Mouse (Mus musculus) intestine, embryonic 14.5 days (tissue): ENCODE data around the gene Usp22. TPM values are rescaled to one million over a fixed set of nuclear protein-coding genes. Genes with fewer than 3 reads are reported as not detected.

Experiments used
- ATAC-seq: fragments of 200-750 bp; cut with Nextera tagmentation; replicated peaks from 2 replicates; pipeline ENCODE4 v1.8.0; 2017; ENCODE audit warnings: low read depth, moderate number of reproducible peaks, moderate TSS enrichment, moderate library complexity; ENCODE audit not compliant: low FRiP score, low TSS enrichment
- DNase-seq: peaks from one replicate; pipeline ENCODE4 v3.0.0-alpha.2; 2018; ENCODE audit warnings: low spot score
- H3K27ac ChIP-seq: fragments of 300-500 bp; sonication (generic); 2 replicates; pipeline ENCODE4 v1.5.1; 2014; ENCODE audit warnings: low read depth, mild to moderate bottlenecking, control low read depth
- H3K27me3 ChIP-seq: fragments of 300-500 bp; sonication (generic); replicated peaks from 2 replicates; pipeline ENCODE4 v1.6.1; 2014; ENCODE audit warnings: low read length, control low read depth; ENCODE audit not compliant: control insufficient read depth, insufficient read depth
- H3K36me3 ChIP-seq: fragments of 300-500 bp; sonication (generic); 2 replicates; pipeline ENCODE4 v1.6.1; 2014; ENCODE audit warnings: low read length, control low read depth; ENCODE audit not compliant: control insufficient read depth, insufficient read depth
- H3K4me1 ChIP-seq: fragments of 300-500 bp; sonication (generic); replicated peaks from 2 replicates; pipeline ENCODE4 v1.6.1; 2014; ENCODE audit warnings: low read length, control low read depth, mixed read lengths; ENCODE audit not compliant: control insufficient read depth, insufficient read depth
- H3K4me2 ChIP-seq: fragments of 300-500 bp; sonication (generic); 2 replicates; pipeline ENCODE4 v1.6.1; 2014; ENCODE audit warnings: low read length
- H3K4me3 ChIP-seq: fragments of 300-500 bp; sonication (generic); 2 replicates; pipeline ENCODE4 v1.5.1; 2014; ENCODE audit warnings: low read depth, low read length, control low read depth, mixed read lengths
- H3K9ac ChIP-seq: fragments of 300-500 bp; sonication (generic); 2 replicates; pipeline ENCODE4 v1.6.1; 2014; ENCODE audit warnings: mild to moderate bottlenecking, low read length
- H3K9me3 ChIP-seq: fragments of 300-500 bp; sonication (generic); 2 replicates; pipeline ENCODE4 v1.6.1; 2016; ENCODE audit warnings: low read length, control low read depth; ENCODE audit not compliant: control insufficient read depth
- WGBS: fragments of 180-500 bp; shearing (Covaris S2); extraction: QIAGEN DNeasy Blood & Tissue Kit; methylation state at CpG from one replicate; pipeline ENCODE4 v1.1.7; 2014; 5-methylcytosine and 5-hydroxymethylcytosine counted together
- polyA plus RNA-seq: library from polyadenylated mRNA; unstranded; fragments of >200 nt; fragmentation: Nextera tagmentation; extraction: Ambion mirVana; gene quantifications from 2 replicates; pipeline ENCODE4 v1.2.1, GENCODE M21; 2014

Gene Usp22
- polyA plus RNA-seq, 1 experiment from 2014 or later: 163 TPM

DNA sequence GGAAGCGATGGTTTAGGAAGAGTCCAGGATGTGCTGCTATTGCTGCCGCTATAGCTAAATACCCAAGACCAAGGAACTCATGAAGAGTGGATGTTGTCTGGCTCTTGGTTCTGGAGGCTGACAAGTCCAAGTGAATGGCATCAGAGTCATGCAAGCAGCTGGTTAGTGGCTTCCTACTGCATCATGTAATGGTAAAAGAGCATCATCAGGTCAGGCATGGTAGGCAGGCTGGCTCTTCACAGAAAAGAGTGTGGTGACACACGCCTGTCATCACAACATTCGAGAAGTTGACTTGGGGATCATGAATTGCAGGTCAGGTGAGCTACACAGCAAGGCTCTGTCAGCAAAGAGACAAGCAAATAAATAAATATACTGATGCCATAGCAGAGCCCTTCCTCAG is 63.4 kb downstream of the Usp22 start:
- no peaks in the 10 kb centered on the region for H3K9me3 ChIP-seq
- no peaks in the 10 kb centered on the region for H3K4me1 ChIP-seq
- no peaks in the 10 kb centered on the region for H3K36me3 ChIP-seq
- WGBS: 88% methylated on average over 4 of the region's 4 CpGs
- ATAC-seq (no peak), DNase-seq (no peak)
- H3K4me3 ChIP-seq: no peak overlapping the region
- H3K4me2 ChIP-seq: no peak overlapping the region
- no peak overlapping the region for H3K9ac ChIP-seq
- H3K27ac ChIP-seq: no peak overlapping the region
- H3K27me3 ChIP-seq: no peaks in the 10 kb centered on the region

DNA sequence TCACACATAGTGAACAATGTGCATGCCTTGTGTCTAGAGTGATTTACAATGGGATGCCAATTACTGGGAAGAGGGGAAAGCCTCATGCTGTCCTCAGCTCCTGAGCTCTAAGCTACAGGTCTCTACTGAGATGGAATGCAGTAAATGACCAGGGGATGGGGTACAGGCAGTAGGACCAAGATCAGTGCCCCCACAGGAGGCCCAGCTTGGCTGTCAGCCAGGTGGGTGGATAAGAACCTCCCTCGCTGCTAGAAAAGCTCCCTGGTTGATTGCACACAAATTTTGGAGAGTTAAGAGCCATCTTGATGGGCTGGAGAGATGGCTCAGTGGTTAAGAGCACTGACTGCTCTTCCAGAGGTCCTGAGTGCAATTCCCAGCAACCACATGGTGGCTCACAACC is 63.9 kb downstream of the Usp22 start:
- Histone ChIP-seq H3K36me3 (no peaks in the 10 kb centered on the region), H3K9me3 (no peaks in the 10 kb centered on the region), H3K27ac (no peak overlapping the region), H3K4me1 (no peaks in the 10 kb centered on the region), H3K9ac (no peak overlapping the region), H3K4me2 (no peak overlapping the region), H3K4me3 (no peak overlapping the region), H3K27me3 (no peaks in the 10 kb centered on the region)
- no peak for DNase-seq
- WGBS: 39% methylated on average over 1 of the region's 1 CpGs
- no peak for ATAC-seq

DNA sequence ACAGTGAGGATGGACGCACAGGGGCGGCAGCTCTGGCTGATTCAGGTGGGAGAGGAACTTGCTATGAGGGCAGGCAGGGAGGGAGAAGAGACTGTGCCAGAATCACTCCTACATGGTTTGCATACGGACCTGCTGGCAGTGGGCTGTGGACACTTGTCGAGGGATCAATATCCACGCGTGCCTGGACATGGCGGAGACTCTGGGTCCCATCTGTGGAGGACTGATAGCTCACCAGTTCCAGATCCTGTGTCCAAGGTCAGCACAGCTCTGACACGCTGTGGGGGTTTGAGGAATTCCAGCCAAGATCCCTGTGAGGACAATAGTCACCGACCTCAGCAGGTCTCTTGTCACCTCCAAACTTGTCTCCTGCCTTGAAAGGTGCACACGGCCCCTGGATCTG is 64.7 kb downstream of the Usp22 start:
- no peak for ATAC-seq
- 76% methylated on average over 10 of the region's 10 CpGs for WGBS
- Histone ChIP-seq H3K36me3 (no peaks in the 10 kb centered on the region), H3K4me1 (no peaks in the 10 kb centered on the region), H3K4me2 (no peak overlapping the region), H3K9me3 (no peaks in the 10 kb centered on the region), H3K27me3 (no peaks in the 10 kb centered on the region), H3K27ac (no peak overlapping the region), H3K4me3 (no peak overlapping the region), H3K9ac (no peak overlapping the region)
- DNase-seq: no peak

DNA sequence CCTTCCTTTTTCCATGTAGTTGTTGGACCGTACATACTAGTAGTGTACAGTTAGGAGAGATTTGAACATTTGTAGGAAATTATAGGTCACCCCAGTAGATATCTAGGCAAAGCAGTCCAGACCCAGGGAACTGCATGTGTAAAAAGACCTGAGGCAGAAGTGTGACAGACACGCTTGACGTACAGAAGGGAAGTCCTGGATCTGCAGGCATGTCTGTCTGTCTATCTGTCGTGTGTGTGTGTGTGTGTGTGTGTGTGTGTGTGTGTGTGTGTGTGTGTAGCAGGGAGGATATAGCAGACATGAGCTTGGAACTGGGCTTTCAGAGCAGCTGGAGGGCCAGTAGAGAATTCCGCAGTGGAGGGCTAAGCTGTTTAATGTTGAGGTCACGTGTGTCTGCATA is 65.1 kb downstream of the Usp22 start:
- Histone ChIP-seq H3K4me1 (no peaks in the 10 kb centered on the region), H3K9me3 (no peaks in the 10 kb centered on the region), H3K36me3 (no peaks in the 10 kb centered on the region), H3K27ac (no peak overlapping the region), H3K4me2 (no peak overlapping the region), H3K9ac (no peak overlapping the region), H3K4me3 (no peak overlapping the region), H3K27me3 (no peaks in the 10 kb centered on the region)
- ATAC-seq (no peak), DNase-seq (no peak)
- 77% methylated on average over 6 of the region's 6 CpGs for WGBS

DNA sequence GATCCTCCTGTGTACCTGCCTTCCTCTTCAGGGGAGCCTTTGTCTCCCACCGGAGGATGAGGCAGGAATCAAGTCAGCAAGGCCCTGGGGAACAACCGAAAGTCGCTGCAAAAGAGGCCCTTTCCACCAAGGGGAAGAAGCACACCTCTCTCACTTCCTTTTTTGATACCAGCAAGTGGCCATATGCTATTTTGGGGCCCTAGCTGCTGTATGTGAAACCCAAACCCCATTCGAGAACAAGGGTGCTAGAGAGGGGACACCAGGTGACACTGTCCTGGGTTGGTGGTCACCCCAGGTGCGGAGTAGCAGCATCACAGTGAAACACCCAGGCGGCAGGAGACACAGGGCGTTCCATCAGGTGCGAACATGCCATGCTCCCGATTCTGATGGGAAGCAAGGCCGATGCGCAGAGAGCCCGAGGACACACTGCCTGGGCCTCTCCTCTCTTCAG is 65.9 kb downstream of the Usp22 start:
- H3K27ac ChIP-seq: no peak overlapping the region
- ATAC-seq (no peak), DNase-seq (no peak)
- H3K9ac ChIP-seq: no peak overlapping the region
- H3K4me2 ChIP-seq: no peak overlapping the region
- H3K4me1 ChIP-seq: peaks cover 3% of the 10 kb centered on the region; the same call in 1 of the 2 replicates
- 91% methylated on average over 12 of the region's 12 CpGs for WGBS
- H3K4me3 ChIP-seq: no peak overlapping the region
- H3K27me3 ChIP-seq: no peaks in the 10 kb centered on the region
- H3K9me3 ChIP-seq: no peaks in the 10 kb centered on the region
- no peaks in the 10 kb centered on the region for H3K36me3 ChIP-seq

DNA sequence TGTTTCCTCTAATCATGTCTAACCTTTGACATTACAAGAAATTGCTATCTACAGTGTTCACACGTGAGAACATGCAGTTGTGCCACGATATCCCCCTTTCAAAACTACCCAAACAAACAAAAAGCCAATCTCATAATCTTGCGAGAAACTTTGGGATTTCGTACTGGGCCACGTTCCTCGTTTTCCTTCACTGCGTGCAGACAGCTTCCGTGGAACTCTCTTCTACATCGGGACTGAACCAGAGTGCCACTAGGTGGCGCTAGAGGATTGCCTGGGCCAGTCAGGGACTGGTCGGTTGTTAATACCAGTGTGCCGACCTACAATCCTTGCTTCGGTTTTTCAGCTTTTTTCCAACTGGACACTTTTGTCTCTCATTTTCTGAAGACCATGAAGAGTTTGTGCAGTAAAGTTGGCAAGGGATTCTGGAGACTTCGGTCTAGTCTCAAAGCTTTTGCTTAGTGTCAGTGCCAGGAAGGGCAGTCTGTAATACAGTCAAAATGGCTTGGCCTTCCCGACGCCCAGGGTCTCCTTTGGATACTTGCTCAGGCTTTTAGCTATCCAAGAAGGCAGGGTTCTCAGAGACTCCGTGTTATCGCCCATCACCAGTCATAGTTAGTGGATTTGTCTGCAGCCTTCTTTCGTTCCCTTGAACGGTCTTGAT is 70.5 kb downstream of the Usp22 start:
- Histone ChIP-seq H3K4me1 (peaks cover 3% of the 10 kb centered on the region; the same call in 1 of the 2 replicates), H3K27me3 (no peaks in the 10 kb centered on the region), H3K27ac (no peak overlapping the region), H3K36me3 (no peaks in the 10 kb centered on the region), H3K9ac (no peak overlapping the region), H3K4me3 (no peak overlapping the region), H3K9me3 (no peaks in the 10 kb centered on the region), H3K4me2 (peak overlapping the region; percentile 32)
- ATAC-seq (peak; percentile 90), DNase-seq (peak; percentile 95)
- WGBS: 20% methylated on average over 20 of the region's 20 CpGs

DNA sequence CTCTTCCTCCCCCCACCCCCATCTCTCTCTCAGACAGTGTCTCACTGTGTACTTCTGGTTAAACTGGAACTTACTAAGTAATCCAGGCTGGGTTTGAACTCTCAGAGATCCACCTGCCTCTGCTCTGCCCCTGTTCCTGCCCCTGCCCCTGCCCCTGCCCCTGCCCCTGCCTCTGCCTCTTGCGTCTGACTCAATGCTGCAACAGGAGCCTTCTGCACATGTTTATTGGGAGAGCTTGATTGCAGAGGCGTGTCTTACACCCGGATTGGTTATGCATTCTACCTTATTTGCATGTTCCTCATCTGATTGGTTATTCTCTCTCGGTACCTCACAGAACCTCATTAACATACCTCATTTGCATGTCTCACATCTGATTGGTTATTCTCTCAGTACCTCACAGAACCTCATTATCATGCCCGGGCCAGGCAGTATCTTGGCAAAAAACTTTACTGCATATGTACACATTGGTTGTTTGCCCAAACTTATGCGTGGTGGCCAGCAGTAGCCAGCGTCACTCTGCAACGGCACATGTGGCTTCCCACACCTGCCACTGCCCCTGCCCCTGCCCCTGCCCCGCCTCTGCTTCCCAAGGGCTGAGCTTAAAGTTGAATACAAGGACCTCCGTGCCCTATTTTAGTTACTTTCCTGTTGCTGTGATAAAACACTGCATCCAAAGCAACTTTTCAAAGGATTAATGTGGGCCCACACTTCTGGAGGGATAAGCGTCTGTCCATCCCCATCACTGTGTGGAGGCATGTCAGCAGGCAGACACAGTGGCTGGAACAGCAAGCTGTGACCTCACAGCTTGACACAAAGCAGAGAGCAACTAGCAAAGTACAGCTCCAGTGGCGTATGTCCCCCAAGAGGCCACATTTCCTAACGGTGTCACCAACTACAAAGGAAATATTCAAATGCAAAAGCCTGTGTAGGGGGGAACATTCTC is 72.2 kb downstream of the Usp22 start:
- no peak for DNase-seq
- Histone ChIP-seq H3K27me3 (no peaks in the 10 kb centered on the region), H3K27ac (no peak overlapping the region), H3K4me3 (no peak overlapping the region), H3K4me1 (peaks cover 3% of the 10 kb centered on the region; the same call in 1 of the 2 replicates), H3K9me3 (no peaks in the 10 kb centered on the region), H3K36me3 (no peaks in the 10 kb centered on the region), H3K9ac (no peak overlapping the region), H3K4me2 (no peak overlapping the region)
- 72% methylated on average over 12 of the region's 13 CpGs for WGBS
- ATAC-seq: no peak
